Mouse (Mus musculus) G1E (cell line): Measurements from ENCODE around the gene Eapp. TPM values are rescaled to one million over a fixed set of nuclear protein-coding genes. Genes with fewer than 3 reads are reported as not detected.

Source experiments
- ATAC-seq: 2 replicates; pipeline ENCODE4 v1.8.0; 2016; ENCODE audit warnings: mild to moderate bottlenecking; ENCODE audit not compliant: insufficient number of reproducible peaks, poor library complexity, low FRiP score, severe bottlenecking; ENCODE audit errors: extremely low read depth
- DNase-seq: peaks from one replicate; pipeline ENCODE4 v3.0.0; 2012; ENCODE audit warnings: low spot score
- H3K27me3 ChIP-seq: 2 replicates; pipeline ENCODE4 v1.6.1; 2012; ENCODE audit warnings: mild to moderate bottlenecking, low read length, inconsistent platforms; ENCODE audit not compliant: insufficient read depth
- H3K36me3 ChIP-seq: replicated peaks from 2 replicates; pipeline ENCODE3; 2012; ENCODE audit warnings: mild to moderate bottlenecking, inconsistent platforms
- H3K4me1 ChIP-seq: 2 replicates; pipeline ENCODE4 v1.6.1; 2012; ENCODE audit warnings: low read depth, low read length, inconsistent platforms, mixed read lengths; ENCODE audit not compliant: insufficient read depth
- H3K4me3 ChIP-seq: 2 replicates; pipeline ENCODE4 v1.5.1; 2012; ENCODE audit warnings: low read depth, mild to moderate bottlenecking, inconsistent platforms, low read length, moderate library complexity, mixed read lengths
- H3K9me3 ChIP-seq: replicated peaks from 2 replicates; pipeline ENCODE4 v1.6.1; 2012; ENCODE audit warnings: inconsistent platforms
- CTCF ChIP-seq: IDR thresholded peaks from 2 replicates; pipeline ENCODE4 v1.5.1; 2012; ENCODE audit warnings: low read depth, low read length, inconsistent platforms, mixed read lengths
- GATA1 ChIP-seq: IDR thresholded peaks from 2 replicates; pipeline ENCODE4 v1.6.1; 2012; ENCODE audit warnings: borderline replicate concordance, low read length, inconsistent platforms, mixed read lengths
- GATA2 ChIP-seq: IDR thresholded peaks from 2 replicates; pipeline ENCODE4 v1.6.1; 2012; ENCODE audit warnings: low read depth, low read length, inconsistent platforms, borderline replicate concordance
- POLR2AphosphoS5 ChIP-seq: IDR thresholded peaks from 2 replicates; pipeline ENCODE4 v1.6.1; 2012; ENCODE audit warnings: low read depth, low read length, inconsistent platforms; ENCODE audit not compliant: insufficient replicate concordance
- TAL1 ChIP-seq: conservative IDR thresholded peaks from 2 replicates; pipeline ENCODE4 v1.6.1; 2012; ENCODE audit warnings: low read depth, low read length, inconsistent platforms, mixed read lengths
- polyA plus RNA-seq: library from polyadenylated mRNA; stranded (reverse); fragments of >175 nt; gene quantifications from 2 replicates; pipeline ENCODE4 v1.2.3, GENCODE M21; 2012
- total RNA-seq, 2 experiments: library from RNA; stranded (forward) in 1 of 2; stranded (reverse) in 1 of 2; fragments of 200-1000 nt in 1 of 2; fragments of >200 nt in 1 of 2; fragmentation: Nextera tagmentation in 1 of 2; gene quantifications; 2 replicates each; pipeline ENCODE4 v1.2.3; 2014 to 2017

Eapp gene
- total and polyA plus RNA-seq, 3 experiments: 53.2 to 106 (median 98.9) TPM

DNA sequence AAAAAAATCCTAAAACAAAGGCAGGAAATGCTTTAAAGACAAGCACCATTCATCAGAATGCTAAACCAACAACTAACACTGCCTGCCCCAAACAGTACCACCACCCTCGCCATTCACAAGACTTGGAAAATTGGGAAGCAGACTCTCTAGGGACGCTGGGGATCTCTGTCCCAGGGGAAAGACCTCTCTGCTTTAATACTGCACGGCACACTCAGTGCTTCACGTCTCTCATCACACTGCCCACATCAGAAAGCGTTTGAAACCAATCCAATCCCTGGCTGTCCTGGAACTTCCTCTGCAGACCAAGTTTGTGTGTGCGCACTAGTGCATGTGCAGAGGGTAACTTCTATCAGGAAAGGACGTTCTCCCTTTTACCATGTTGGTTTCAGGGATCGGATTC, 43.9 kb downstream of the Eapp start:
- Histone ChIP-seq H3K36me3 (peaks cover 60% of the 10 kb centered on the region), H3K9me3 (no peaks in the 10 kb centered on the region), H3K4me1 (peaks cover 28% of the 10 kb centered on the region), H3K27me3 (no peaks in the 10 kb centered on the region), H3K4me3 (no peak overlapping the region)
- DNase-seq (no peak), ATAC-seq (no peak)
- TF ChIP-seq GATA2 (no peak), GATA1 (no peak), CTCF (no peak), TAL1 (no peak), POLR2AphosphoS5 (no peak)

DNA sequence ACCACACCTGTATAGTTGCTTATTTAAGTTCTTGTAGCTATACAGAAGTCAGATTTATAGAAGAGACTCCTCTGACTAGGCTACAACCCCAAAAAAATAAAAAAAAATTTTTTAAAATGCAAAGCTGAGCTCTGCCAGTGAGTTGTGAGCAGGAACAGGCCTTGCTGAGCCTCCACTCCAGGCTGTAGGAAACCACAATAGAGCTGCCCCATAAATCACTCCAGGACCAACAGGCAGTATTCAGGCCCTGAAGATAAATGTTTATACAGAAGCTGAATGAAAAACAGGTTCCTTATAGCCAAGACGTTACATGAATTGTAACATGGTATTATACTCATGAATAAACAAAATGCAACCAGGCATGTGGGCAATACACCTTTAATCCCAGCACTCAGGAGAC, 44.5 kb downstream of the Eapp start:
- no peak overlapping the region for H3K4me3 ChIP-seq
- no peak for DNase-seq
- no peak for ATAC-seq
- H3K9me3 ChIP-seq: no peaks in the 10 kb centered on the region
- H3K36me3 ChIP-seq: peaks cover 67% of the 10 kb centered on the region
- H3K4me1 ChIP-seq: peaks cover 25% of the 10 kb centered on the region
- no peak for TF ChIP-seq TAL1
- no peak for TF ChIP-seq GATA2
- TF ChIP-seq GATA1: no peak
- no peak for TF ChIP-seq CTCF
- no peak for TF ChIP-seq POLR2AphosphoS5
- no peaks in the 10 kb centered on the region for H3K27me3 ChIP-seq

DNA sequence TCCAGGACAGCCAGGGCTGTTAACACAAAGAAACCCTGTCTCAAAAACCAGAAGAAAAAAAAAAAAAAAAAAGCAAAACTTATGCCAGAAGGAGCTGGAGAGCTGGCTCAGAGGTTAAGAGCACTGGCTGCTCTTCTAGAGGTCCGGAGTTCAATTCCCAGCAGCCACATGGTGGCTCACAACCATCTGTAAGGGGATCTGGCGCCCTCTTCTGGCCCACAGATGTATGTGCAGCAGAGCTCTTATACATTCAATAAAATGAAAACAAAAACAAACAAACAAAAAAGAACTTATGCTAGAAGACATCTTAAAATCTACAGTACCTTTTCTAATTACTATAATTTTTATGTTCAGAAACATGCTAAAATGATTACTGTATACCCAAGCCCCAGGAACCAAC, 50.8 kb downstream of the Eapp start:
- DNase-seq (no peak), ATAC-seq (no peak)
- Histone ChIP-seq H3K4me1 (peaks cover 17% of the 10 kb centered on the region), H3K36me3 (peaks cover 41% of the 10 kb centered on the region), H3K9me3 (no peaks in the 10 kb centered on the region), H3K27me3 (no peaks in the 10 kb centered on the region), H3K4me3 (no peak overlapping the region)
- TF ChIP-seq TAL1 (no peak), CTCF (0 out of 2 replicates have a peak, but pooled peaks have one; percentile 35), GATA2 (no peak)

DNA sequence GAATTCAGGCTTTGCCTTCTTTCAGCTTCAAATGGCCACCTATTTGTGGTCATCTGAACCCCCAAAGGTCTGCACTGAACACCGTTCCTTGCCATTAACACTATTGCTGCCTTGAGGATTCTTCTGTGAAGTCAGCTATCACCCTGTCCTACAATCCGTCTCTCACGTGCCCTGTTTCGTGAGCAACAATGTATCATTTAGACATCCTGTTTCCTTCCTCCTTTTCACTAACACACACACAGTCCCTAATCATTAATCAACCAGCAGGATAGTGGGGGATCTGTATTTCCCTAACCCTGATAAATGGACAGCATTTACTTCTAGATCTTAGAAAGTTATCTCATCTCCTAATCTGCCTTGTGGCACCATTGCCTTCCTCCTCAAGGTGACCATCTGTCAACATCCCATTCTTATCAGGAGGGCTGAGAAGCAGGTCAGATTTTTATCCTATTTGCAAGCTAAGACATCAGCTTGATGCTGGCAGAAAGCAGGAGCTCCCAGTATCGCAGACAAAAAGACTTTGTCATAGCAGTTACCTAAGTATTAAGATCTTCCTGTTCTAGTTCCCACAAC, 52.3 kb downstream of the Eapp start:
- TF ChIP-seq CTCF: no peak
- peak; percentile 44; the same call in 1 of the 2 replicates for TF ChIP-seq TAL1
- H3K4me1 ChIP-seq: peaks cover 17% of the 10 kb centered on the region
- ATAC-seq: peak; percentile 92
- peak; percentile 36 for DNase-seq
- H3K36me3 ChIP-seq: peaks cover 29% of the 10 kb centered on the region
- H3K4me3 ChIP-seq: no peak overlapping the region
- H3K9me3 ChIP-seq: no peaks in the 10 kb centered on the region
- H3K27me3 ChIP-seq: no peaks in the 10 kb centered on the region

DNA sequence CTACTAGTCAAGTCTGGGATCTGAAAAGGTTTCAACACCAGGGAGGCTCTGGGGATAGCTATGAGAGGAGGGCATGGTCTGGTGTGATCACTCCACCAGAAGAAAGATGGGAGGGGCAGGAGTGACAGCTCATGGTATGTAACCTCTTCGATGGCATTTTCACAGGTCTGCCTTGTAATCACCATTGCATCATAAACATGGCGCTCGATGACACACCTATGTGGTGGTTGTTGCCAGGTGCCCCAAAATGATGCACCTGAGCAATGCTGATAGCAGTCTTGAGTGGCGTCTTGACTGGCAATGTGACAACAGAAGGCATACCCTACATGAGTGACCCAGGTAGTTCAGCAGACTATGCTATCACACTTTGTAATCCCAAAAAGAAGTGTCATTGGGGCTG, 54.3 kb downstream of the Eapp start:
- TF ChIP-seq TAL1 (no peak), GATA2 (no peak), POLR2AphosphoS5 (no peak), GATA1 (no peak), CTCF (no peak)
- H3K4me1 ChIP-seq: peaks cover 17% of the 10 kb centered on the region
- H3K9me3 ChIP-seq: no peaks in the 10 kb centered on the region

DNA sequence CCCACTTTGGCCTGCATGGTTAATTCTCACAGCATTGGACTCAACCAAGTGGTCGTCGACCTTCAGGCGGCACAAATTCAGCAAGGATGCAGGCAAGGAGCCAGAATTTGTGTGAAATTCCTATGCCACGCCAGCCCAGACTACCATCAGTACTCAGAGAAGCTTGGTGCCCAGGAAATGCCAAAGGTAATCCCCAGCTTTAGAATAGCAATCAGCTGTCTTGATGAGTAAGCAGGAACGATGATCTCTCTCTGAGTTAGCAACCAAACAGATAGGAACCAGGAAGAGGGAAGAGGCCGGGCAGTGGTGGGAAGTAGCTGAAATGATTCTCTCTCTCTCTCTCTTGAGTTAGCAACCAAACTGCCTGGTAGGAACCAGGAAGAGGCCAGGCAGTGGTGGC, 55.4 kb downstream of the Eapp start:
- TF ChIP-seq GATA2 (no peak), TAL1 (no peak), GATA1 (no peak), POLR2AphosphoS5 (no peak), CTCF (no peak)
- H3K4me1 ChIP-seq: peaks cover 17% of the 10 kb centered on the region
- ATAC-seq: no peak
- no peak overlapping the region for H3K4me3 ChIP-seq
- no peaks in the 10 kb centered on the region; the same call in 1 of the 2 replicates for H3K27me3 ChIP-seq
- H3K36me3 ChIP-seq: peaks cover 3% of the 10 kb centered on the region
- no peaks in the 10 kb centered on the region for H3K9me3 ChIP-seq
- no peak for DNase-seq

More for the DNA sequence above, 54.3 kb downstream of the Eapp start:
- no peaks in the 10 kb centered on the region; the same call in 1 of the 2 replicates for H3K27me3 ChIP-seq
- ATAC-seq: no peak
- no peak for DNase-seq
- peaks cover 8% of the 10 kb centered on the region for H3K36me3 ChIP-seq
- no peak overlapping the region for H3K4me3 ChIP-seq

DNA sequence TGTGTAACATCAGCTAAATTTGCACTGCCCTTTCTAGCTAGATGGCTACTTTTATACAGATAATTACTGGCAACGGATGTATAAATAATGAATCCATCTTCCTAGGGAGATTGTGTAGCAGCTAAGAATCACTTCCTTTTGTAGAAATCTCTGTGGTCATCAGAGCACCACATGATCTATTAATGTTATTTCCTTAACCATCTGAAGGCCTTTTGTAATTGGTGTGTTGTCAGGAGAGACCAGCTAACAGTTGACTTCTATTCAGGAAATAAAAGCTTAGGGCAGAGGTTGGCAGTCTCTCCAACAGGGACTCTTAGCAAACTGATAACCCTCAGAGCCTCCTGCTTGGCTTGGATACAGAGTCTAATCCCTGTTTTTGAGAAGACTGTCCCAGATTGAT, 58.7 kb downstream of the Eapp start:
- Histone ChIP-seq H3K9me3 (no peaks in the 10 kb centered on the region), H3K4me3 (no peak overlapping the region), H3K27me3 (no peaks in the 10 kb centered on the region; the same call in 1 of the 2 replicates), H3K36me3 (peaks cover 3% of the 10 kb centered on the region), H3K4me1 (no peaks in the 10 kb centered on the region)
- TF ChIP-seq POLR2AphosphoS5 (no peak), GATA1 (no peak), TAL1 (no peak), GATA2 (no peak), CTCF (no peak)
- no peak for ATAC-seq
- no peak for DNase-seq
